Mouse (Mus musculus) inflammation-experienced regulatory T-cells, adult 6 months (primary cell): ENCODE measurements around the gene Naaa. TPM values are rescaled to one million over a fixed set of nuclear protein-coding genes. Genes with fewer than 3 reads are reported as not detected.

Source experiments
- ATAC-seq: one replicate; pipeline ENCODE4 v1.8.0; 2017
- polyA plus RNA-seq, 3 experiments: library from polyadenylated mRNA; unstranded; fragments of 100-300 nt; shearing (Covaris generic); gene quantifications; one replicate each; pipeline ENCODE4 v1.2.1; 2017

The Naaa gene
- 10 to 100 TPM; 10.3 to 13.2 (median 11.2) TPM for polyA plus RNA-seq

DNA sequence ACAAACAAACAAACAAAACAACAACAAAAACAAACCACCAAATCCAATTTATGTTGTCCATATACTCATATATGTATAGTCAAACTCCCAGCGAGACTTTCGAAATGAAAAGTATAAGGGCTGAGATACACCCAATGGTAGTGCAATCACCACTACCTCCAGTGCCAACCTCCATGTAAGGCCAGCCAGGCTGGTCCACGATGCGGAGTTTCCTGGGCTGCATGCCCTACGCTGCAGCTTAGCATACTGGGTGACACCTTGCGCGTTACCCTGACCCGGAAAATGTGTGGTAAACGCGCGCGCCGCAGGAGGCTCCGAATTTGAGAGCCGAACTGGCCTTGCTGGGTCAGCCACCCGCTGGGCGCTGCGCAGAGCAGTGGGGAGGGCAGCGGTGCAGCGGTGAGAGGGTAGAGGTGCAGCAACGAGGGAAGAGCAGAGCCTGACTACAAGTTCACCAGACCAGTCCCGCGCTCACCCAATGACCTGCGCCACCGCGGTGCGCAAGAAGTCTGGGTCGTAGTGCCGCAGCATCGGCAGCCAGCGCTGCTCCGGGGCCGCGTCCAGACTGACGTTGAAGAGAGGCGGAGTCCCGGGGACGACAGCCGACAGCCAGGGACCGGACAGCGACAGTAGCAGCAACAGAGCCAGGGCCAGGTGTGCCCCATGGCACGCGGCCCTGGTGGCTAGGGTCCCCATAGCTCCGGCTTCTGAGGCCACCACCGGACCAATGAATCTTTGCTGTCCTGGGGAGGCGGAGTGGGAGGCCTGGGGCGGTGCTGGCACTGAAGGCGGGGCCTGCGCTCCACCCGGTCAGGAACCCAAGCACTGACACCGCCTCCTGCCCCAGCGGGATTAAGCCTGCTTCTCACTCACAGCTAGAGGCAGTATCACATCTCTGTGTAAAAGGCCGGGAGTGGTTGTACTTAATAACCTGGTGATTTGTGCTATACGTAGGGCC lies at the start of gene Naaa:
Gene Naaa, minus strand, starts transcription at position 734 of the 958 bp plus-strand sequence.
- peak; percentile 95 for ATAC-seq

DNA sequence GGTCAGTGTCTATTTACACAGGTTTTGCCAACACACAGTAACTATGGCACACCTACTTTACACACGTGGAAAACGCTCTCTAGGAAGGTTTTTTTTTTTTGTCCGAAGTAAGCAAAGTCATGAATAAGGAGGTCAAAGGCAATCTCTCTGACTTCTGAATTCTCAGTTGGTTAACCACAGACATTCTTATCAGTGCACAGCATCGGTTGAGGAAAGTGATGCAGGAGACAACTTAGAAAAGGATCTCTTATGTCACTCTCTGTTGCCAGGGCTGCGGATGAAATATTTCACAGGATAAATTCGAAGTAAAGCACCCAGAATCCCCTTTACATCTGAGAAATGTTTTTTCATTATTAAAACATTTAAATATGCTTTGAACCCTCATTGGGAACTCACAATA lies 49.4 kb upstream of the Naaa start:
- ATAC-seq, result peak; percentile 67

DNA sequence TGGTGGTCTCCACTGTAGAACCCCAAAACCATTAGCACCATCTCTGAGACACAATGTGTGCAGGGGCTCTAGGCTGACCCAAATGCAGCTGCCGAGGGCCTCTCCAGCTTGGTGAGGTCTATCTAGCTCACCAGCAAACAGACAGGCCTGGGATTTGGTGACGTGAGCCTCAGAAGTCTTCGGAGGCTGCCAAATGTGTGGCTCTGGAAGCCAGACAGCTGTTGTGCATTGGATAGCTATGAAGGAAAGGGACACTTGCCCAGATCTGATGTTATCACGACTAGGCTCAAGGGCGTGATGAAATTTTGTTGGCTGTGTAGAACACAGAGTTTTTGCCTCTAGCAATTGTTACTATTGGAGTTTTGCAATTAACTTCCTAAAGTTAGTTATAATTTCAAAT lies 45.3 kb upstream of the Naaa start:
- no peak for ATAC-seq

DNA sequence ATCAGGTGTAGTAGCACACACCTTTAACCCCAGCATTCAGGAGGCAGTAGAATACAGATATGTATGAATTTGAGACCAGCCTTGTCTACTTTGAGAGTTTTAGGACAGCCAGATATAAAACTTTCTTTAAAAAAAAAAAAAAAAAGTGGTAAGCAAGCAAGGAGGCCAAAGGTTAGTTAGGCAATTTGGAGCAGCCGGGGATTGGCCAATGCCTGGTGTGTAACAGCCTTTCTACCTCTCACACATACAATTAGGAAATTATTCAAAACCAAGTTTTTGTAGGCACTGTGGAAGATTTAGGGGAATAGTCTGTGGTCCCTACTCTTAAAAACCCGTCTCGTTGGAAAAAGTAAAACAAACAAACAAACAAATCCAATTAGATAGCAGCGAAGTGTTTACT lies 44.6 kb upstream of the Naaa start:
- no peak for ATAC-seq

DNA sequence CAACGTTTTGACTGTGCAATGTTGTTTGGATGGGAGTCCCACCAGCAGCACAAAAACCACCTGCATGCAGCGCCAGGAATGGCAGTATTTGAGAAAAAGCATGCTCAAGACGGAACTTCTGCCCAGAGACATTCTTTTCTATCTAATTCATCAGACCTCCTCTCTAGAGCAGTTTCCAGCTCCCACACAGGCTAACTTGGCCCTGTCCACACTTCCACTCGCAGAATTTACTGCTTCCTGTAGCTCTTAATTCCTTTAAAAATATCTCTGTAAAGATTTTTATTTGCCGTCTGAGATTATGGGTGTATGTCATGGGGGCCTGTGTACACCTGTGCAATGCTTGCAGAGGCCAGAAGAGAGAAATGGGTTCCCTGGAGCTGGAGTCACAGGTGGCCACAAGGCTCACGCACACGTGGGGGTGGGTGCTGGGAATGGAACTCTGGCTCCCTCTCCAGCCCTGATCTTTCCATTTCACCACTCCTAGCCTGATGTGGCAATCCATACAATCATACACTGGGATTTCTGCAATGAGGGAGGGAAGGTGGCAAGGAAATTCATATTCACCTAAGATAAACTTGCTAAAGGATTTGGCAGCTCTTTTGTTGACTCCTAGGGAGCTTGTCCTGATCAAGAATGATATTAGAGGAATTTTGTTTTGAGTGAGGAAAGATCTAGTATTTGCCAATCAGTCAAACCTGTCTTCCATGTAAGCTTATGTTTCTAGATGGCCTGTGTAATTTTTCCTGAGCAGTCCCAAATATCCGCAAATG lies 43.8 kb upstream of the Naaa start:
- no peak for ATAC-seq

DNA sequence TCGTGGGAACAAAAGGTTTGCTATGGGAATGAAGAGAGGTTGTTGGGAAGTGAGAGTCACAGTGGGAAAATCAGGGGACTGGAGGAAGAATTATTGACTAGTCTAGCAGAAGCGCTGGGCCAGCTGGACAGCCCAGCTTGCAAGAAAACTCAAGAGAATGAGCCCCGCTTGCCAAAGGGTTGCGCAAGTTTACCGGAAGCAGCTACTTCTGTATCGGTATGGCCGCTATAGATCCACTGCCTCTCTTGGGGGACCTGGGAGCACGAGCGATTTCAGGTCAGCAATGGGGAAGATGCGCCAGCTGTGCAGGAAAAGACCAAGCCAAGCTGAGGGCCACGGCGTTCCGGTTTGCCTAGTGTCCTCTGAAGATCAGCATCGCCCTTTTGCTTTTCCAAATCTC lies 40.6 kb upstream of the Naaa start:
- no peak for ATAC-seq

DNA sequence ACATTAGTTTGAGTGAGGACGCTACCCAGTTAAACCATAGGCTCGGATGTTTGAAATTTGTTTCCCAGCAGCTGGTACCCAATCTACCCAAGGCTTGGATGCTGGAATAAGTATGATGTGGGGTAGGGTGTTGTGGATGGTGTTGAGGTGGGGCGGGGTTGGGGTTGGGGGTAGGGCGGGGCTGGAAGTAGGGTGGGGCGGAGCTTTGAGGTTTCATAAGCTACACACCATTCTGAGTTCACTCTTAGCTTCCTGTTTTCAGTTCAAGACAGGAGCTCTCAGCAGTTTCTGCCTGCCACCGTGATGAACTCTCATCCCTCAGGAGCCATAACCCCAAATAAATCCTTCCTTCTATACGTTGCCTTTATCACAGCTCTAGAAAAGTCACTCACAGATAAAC lies 40.1 kb upstream of the Naaa start:
- no peak for ATAC-seq

DNA sequence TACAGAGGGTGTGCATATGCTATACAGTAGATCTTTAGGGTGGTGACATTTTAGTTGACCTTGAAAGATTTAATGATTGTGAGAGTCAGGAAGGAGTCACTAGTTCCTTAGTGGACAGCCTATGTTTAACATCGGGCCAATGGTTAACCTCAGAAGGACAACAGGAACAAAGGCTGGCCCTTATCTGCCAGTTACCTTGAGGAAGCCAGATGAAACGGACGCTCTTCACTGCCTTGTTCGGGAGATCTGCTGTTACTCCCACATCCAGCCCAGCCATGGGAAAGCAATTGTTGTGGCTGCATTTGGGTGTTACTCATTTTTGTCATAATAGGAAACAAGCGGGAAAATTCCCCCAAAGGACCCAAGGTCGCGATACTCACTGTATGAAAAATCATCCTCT lies 35.8 kb upstream of the Naaa start:
- ATAC-seq, result no peak

DNA sequence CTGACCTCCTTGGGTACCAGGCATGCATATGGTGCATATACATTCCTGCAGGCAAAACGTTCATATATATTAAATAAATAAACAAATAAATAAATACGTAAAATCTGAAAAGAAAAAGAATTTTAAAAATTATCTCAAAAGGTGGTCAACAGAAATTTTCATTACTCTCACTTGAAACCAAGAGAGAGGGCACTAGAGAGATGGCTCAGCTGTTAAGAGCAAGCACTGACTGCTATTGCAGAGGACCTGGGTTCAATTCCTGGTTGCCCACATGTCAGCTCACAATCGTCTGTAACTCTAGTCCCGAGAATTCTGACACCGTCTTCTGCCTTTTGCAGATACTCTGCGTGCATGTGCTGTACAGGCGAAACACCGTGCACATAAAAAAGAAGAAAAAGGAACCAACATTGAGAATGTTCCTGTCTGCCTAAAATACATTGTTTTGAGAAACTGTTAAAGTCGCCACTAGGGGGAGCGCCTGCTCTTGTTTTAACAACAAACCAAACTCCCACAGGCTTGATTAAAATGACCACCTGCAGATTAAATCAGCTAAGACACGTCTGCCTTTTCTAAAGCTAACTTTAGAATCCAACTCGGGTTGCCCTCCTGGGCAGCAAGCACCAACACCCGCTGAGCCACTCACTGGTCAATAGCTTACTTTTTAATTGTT lies 34.2 kb upstream of the Naaa start:
- peak; percentile 27 for ATAC-seq

DNA sequence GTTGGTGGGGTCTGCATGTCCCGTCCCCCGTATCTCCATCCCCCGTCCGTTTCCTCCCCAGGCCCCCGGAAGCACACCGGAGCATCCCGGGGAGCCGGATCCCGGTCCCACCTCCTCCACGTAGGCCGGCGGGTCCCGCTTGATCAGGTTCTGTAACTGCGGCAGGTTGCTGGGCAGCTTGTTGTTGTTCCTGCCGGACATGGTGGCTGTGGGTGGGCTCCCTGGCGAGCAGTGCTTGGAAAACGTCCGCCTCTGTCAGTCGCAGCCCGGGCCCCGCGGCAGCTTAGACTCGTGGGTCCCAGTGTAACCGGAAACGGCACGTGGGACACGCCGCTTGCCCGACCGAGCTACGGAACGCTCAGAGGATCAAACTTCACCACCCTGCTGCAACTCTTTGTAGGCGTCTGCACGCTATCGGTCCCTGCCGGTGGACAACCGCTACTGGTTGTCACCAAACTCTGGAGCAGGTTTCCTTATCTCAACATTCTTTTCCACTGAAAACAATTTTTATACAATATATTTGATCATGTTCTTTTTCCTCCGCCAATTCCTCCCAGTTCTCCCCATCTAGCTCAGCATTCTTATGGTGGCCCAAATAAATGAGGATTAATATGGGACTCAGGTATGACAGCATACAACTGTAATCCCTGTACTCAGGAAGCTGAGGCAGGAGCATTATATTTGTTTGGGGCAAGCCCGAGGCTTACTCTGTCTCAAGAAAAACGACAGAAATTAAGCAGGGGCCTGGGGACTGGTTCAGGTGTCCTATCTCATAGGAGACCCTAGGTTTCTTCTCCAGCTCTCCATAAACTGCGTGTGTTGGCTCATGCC lies 31.9 kb upstream of the Naaa start, which contains the start of gene Sdad1:
Gene Sdad1, minus strand, starts transcription at position 799 of the 831 bp plus-strand sequence.
- ATAC-seq, result peak; percentile 96

DNA sequence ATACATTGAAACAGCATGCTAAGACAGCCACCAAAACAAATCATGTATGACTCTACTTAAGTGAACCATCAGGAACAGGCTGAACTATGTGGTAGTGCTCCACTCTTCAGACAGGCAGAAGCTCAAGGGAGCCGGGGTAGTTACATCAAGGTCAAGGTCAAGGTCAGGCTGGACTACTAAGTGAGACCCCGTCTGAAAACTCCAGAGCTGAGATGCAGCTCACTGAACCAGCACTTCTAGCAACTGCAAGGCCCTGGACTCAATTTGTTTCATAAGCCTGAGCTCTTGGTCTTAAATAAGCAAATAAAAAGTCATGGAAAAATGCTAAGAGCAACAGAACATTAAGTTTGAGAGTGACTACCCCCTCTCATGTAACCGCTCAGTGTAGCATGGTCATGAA lies 26.3 kb upstream of the Naaa start:
- no peak for ATAC-seq

DNA sequence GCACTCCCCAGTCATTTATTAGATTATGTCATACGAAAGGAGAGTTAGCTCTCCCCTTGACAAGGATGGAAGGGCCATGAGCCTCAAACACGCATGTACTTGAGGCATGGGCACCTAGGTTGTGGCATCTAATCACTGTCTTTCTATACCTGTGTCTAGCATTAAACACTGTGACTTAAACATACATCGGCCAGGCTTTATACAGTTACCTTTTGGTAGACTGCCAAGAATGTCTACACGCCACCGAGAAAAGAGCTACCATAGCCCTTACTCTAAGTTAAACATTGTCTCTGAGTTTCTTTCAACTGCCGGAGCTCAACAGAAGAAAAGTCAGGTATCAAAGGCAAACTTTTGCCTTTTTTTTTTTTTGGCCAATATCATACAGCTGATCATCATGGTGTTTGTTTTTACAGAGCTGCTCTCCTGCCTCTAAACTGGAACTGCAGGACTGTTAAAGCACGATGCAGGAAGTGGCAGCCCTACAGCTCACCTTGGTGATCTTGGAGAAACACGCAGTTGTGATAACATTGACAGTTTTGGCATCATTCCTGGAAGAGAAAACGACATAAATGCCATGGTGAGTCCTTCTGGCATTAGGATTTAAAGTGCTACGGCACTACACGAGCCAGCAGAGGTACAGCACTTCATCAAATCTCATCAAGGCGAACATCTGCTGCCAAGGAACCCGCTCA lies 24.3 kb upstream of the Naaa start:
- ATAC-seq, result no peak

DNA sequence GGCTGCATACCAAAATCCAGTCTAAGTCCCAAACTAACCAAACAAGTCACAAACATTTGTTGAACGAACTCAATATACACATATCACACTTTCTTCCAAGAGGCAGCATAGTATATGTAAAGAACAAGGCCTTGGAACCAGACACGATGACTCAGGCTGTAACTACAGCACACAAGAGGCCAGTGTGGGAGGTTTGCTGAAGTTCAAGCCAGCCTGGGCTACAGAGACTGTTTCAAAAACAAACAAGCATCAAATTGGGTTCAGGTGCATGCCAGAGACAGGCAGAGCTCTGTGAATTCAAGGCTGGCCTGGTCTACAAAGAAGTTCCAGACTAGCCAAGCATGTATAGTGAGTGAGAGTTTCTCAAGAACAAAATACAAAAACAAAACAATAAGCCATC lies 16.6 kb upstream of the Naaa start:
- no peak for ATAC-seq

DNA sequence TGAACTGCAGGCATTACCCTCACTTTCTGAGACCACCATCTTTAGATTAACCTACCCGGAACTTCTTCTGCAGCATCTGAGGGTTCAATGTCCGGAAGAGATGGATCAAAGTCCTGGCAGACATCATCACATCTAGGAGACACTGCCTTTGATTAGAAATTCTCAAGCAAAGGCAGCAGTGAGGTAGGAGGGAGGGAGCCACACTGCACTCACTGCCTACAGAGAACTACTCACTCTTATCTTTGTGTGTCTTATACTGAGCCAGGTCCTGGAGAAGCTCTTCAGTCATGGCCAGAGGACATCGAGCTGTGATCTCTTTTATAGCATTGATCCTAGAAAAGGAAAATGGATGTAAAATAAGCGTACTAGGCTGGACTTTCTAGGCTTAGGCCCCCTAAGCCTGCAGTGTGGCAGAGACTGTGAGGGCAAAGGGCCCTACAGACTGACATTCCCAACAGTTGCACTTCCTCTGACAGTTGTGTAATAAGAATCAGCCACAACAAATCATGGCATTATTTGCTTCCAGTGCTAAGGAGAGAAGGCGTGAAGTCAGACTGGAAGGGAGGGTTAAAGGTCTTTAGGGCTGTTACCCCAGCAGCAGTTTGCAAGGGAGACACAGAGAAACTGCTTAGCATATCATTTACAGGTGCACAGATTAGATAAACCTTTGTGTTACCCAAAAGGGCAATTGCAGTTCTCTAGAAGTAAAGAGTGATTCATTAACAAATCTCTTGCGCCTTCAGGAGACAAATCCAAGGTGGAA lies 13.9 kb upstream of the Naaa start:
- no peak for ATAC-seq

DNA sequence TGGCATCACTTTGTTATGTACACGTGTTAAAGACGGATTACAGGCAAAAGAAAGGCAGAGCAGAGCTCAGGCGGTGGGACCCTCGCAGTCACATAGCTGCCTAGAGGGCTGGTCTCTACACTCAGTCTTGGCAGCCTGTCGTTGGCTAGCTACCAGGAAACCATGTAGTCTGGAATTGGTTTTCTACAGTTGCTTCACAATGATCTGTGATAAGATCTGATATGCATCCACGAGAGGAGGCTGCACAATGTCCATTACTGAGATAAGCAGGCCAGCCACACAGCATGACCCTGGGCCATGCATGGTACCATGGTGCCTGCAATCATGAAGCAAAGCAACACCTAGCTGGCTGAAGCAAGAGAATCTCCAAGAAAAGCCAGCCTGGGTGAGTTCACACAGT lies 9.9 kb upstream of the Naaa start:
- no peak for ATAC-seq

DNA sequence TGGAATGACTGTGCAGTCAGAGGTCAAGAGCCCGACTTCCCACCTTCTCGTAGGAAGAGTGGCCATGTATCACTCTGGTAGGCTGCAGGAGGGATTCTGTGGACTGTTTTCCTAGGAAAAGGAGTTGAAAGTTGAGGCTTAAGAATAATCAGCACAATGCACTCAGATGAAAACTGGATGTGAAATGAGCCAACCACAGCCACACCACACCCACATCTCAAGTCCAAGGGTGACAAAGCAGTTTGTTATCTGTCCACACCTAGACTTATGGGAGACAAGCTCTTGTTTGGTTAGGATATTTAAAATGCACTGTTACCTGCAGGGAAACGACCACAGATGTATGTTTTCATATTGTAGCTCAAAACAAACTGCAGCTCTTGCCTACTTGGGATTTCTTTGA lies 5.1 kb upstream of the Naaa start:
- no peak for ATAC-seq

DNA sequence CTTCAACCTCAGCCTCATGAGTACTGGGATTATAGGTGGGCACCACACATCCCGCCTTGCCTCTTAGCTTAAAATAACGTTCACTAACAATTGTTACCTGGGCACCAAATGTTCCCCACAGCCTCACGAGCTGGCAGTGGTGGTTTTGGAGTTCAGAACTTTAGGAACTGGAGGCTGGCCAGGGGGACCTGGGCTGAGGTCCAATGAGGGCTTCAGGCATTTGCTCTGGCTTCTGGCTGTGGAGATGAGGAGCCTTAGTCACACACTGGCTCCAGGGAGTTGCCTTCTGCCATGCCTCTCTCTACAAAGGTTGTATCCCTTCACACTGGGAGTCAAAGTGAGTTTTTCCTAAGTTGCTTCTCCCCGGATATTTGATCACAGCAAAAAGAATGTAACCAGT lies 4.6 kb upstream of the Naaa start:
- no peak for ATAC-seq

DNA sequence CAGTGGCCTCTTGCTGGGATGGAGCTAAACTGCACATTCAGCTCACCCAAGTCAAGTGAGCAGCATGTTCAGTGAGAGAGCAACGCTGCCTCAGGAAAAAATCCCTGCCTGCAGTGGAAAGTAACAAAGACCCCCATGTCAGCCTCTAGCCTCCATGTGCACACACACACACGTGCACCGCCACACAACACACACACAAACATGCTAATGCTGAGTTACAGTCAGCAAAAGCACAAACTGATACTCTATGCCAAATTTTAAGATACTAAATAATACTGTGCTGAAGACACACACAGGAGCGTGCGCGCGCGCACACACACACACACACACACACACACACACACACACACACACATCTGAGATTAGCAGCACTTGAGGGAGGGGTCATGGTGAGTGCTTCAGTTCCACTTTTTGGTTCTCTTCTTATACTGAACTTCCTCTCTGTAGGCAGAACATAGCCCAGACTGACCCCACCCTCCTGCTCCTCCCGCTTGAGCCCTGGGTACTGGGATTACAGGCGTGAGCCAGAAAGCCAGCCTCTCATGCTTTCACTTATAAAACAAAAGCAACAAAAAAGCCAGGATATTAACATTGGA lies 1.1 kb upstream of the Naaa start:
- no peak for ATAC-seq

DNA sequence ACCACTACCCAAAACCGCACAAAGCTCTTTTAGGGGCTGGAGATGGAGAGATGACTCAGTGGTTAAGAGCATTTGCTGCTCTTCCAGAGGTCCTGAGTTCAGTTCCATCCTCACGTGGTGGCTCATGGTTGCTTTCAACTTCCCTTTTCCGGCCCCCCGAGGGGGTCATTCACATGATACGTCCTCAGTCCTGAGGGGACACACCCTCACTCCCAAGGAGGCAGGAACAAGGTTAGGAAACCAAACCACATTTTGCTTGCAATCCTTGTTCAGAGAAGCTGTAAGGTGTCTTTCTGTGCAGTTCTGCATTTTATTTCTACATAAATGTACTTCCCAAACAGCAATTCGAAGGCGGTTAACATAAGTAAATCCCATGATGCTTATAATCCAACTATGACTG lies 7.5 kb downstream of the Naaa start:
- ATAC-seq, result no peak

DNA sequence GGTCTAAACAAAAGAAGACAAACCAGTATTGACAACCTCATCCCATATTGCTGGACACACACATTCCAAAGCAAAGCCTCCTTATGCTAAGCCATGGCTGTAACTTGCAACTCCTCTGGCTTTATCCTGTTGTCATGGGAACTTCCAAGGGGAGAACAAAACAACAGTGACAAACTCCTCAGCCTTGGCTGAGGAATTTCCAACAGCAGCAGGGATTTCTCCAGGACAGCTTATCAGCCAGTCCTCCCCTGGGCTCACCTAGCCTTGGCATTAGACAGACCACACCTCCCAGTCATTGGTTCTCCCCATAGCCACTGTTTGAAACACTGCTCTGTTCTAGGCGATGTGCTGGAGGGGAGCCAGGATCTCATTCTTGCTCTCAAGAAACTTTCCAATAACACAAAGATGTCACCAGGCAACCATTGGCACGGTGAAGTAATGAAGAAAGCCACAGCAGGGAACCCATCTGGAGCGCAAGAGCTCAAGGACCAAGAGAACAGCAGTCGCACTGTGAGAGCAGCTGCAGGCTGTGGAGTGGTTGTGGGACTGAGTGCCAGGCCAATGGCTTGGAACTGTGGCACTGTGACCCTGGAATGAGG lies 14.1 kb downstream of the Naaa start:
- no peak for ATAC-seq
